Mouse (Mus musculus) layer of hippocampus, adult 9-11 months (tissue): ENCODE measurements at regions not wholly inside any gene's neighbourhood (a gene's known extent, or its start where the extent isn't known, plus 50 kb on each side); places are given as distances from the start of the nearest gene placed in this dataset.

Experiments used
- DNase-seq: peaks from one replicate; pipeline ENCODE4 v3.0.0; 2022

DNA sequence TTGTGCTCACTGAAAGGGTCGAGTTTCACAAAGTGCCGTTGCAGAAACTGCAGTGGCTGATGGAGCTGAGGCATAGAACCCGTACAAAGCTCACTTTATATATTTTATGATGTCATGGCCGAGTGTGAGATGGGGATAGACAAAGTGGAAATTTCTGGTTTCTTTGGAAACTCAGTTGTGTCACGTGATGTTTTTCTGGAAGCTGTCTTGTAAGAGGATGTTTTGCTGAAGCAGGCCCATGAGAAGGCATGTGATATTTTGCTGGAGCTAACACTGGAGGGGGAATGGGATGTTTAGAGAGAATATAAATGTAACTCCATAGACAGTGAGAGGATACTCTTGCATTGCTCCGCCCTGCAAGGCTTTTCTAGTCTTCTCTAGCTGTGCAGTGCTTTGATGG lies 311.7 kb downstream of the Tmem132b start:
- no peak for DNase-seq

DNA sequence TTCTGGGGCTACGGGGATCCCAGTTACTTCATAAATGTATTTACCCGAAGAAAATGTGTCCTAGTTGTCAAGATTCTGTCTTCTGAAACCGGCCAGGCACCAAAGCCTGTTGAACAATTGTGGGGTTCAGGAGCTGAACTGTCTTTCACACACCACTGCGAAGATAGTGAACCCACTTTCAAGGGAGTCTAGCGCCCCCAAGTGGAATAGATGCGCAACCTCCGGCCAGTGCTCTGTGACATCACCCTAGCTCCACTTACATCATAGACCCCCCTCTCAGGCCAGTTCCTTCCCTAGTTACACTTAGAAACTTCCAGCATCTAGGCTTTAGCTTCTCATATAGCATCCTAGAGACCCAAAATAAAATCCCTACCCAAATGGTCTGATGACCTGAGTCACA lies 318.1 kb downstream of the Tmem132b start:
- no peak for DNase-seq

DNA sequence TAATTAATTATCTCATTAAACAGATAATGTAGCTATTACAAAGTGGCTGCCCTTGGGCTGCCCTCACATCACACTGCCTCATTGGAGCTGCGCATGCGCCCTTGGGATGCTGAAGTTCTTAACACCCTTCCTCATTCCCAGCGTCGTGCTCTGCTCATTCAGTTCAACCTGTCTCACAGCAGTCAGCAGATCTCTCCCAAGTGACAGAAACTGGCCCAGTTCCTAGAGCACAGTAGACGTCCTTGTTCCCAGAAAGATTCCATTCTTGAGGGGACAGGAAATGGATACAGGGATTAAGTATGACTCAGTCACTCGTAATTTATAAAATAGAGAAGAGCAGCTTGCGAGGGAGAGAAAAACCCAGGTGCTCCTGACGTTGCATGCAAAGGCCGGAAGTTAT lies 344.7 kb downstream of the Tmem132b start:
- no peak for DNase-seq

DNA sequence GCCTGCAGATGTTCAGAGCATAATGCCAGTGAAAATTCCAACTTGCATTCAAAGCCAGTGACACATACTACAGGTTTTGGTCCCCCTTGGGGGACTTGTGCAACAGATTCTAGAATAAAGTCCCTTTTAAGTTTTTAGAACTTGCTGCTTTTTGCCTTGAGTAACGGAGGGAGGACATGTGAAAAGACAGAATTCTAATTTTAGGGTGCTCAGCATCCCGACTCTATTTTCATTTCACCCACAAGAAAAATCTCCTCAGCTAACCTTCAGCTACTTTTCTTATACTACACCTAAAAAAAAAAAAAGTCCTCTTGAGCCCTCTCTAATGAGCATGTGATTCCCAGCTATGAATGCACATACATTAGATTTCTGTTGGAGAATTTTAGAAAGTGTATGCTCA lies 357.3 kb downstream of the Tmem132b start:
- no peak for DNase-seq

DNA sequence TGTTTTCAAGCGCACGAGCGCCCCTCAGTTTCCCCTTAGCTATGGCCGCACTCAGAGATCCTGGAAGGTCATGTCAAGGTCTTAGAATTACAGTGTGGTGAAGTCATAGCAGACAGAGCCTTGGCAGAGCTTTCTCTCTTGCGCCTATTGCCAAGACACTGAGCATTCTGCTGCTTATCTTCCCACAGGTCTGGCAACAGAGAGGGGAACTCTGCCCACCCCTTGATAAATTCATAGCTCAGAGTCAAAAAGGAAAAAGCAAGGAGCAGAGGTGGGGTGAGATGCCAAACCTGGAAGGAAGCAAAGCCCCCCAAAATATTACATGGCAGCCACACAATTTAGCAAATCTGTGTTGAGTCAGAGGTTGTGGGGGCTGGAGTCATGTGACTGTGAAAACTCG lies 362.3 kb downstream of the Tmem132b start:
- DNase-seq: no peak

DNA sequence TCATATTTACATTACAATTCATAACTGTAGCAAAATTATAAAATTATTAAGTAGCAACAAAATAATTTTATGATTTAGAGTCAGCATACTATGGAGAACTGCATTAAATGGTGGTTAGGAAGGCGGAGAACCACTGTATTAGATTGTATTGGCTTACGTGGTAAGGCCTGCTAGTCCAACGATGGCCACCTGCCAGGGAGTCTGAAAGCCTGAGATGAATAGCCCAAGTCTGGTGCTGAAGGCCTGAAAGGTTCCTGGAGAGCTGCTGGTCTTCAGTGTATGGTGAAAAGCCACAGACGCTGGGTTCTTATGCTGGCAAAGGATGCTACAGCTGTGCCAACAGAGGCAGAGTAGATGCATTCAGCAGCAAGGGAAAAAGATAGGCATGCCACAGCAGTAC lies 370.5 kb downstream of the Tmem132b start:
- DNase-seq: no peak

DNA sequence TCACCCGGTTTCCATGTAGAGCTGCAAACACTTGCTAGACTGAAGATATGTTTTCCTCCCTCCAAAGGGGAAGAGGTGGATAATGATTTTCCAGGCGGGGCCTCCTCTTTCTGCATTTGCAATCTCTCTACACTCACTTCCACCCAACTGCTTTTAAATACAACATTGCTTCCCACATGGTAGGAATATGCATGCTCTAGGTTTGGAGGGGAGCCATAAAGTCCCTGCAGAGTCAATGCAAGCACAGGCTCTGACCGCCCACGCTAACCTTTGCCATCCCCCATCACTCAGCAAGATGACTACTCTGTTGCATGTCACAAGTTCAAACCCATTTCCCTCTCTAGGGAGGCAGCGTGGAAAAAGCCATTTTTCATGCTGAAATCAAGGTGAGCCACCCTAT lies 372.9 kb downstream of the Tmem132b start:
- DNase-seq: peak; percentile 13

DNA sequence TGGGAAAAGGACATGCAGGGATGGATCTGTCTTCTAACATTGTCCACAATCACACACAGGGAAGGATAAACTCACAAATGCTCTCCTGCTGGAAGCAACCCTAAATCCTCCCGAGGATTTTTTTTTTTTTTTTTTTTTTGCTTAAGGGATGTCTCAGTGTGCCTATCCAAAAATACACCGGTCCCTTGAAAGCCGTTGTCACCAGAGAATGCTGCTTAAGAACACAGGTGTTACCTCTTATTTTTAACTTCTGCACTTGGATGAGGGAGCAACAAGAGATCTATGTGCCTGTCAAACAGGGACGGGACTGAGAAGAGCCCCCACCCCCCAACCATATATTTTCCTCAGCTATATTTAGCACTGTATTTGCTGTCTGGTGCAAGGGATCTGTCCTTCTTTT lies 375.8 kb downstream of the Tmem132b start:
- no peak for DNase-seq

DNA sequence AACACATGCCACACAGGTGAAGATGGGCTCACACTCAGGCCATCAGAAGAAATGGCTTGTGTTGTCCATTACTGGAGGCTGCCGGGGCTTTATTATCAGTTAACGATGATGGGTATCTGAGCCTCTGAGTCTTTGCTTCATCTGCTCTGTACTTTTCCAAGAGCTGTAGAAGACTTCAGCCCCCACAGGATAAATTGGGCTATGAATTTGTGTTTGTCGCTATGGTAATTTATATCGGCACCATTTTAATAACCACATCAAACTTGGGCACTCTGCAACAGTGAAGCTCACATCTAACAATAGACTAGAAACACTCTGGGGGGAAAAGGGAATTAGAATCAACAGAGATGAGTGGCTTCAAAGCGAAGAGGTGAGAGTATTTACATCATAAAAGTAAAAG lies 376.3 kb downstream of the Tmem132b start:
- DNase-seq: peak; percentile 21

DNA sequence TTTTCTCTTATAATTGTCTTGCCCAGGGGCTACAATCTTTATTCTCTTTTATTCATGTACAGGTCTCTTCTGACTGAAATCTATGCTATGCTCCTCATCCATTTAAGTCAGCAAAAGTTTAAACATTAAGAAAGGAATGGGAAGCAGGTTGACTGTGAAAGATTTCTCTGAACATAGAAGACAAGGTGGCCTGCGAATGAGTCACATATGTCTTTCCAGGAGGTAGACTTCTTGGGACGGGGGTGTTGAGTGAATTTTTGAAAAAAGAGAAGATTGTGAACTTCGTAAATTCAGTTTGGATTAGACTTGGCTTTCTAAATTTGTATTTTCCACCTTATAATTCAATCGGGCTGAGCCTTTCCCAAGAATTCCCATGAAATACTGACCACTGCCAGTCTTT lies 384.3 kb downstream of the Tmem132b start:
- DNase-seq: no peak

DNA sequence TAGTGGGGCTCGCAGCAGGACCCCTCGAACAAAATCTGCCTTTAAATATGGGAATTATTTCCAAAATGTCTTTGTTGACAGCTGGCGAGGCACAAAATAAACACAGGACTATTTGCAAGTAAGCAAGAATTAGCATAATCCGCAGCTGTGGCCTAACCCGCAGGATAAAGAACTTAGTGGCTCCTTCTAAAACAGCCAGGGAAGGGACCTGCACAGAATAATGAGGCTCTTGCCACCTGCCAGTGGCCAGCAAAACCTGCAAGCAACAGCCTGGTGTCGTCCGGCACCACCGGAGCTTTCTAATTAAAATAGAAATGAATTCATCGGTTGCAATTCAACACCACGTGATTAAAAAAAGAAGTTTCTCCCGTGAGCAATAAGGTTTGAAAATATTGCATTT lies 389.4 kb downstream of the Tmem132b start:
- no peak for DNase-seq

DNA sequence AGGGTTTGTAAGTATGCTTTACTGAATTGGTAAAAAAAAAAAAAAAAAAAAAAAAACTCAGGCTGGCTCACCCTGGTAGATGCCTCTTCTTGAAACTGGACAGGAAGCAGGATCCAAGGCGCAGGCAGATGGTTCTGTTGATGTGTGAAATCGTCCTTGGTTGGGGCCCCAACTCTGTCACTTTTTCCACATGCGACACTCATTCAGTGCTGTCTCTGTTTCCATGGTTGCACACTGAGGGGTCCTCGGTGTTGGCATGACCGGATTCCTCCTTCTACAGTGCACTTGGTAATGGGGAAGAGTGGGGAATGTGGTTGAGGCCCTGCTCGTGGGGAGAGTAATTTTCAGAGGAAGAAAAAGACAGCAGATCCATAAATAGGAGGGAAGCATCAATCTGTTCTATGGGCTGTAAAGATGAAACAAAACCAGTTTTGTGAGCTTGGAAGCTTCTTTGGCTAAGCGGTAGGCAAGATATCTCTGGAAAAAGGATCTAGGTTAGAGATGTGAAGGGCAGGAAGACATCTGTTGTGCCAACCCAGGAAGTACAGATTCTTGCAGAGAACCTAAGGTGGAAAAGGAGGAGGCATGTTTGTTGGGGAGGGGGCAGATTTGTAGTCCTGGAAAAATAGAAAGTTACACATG lies 394.4 kb downstream of the Tmem132b start:
- no peak for DNase-seq

DNA sequence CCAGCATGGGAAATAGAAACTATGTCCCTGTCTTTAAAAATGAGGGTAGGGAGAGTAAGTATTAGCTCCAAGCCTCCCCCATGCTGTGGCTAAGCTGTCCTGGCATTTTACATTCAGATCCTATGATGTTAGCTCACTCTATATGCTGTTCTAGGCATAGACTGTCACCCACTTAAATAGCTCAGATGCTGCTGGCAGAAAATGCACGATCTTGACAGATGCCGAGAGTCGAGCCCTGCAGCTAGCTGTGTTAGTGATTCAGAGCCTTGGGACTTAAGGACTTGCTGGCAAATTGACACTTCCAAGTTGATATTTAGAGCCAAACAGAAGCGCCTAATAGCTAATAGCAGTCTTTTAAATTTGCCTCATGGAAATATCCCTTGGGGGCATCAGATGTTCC lies 399.9 kb downstream of the Tmem132b start:
- peak; percentile 31 for DNase-seq

DNA sequence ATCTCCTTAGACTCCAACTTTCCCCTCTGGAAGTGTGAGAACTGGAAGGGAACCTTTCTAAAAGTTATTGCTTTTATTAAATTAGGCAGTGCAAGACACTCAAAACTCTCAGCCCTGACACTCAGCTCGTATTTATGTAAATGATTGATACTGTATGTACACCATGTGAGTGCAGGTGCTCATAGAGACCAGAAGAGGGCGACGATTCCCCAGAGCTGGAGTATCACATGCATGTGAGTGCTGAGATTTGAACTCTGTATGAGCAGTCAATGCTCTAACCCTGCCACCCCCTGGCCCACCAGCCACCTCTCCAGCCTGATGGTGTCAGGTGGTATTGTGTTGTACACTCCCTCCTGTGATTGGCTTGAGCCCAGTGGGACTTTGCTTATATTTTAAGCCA lies 407.8 kb downstream of the Tmem132b start:
- DNase-seq: no peak

DNA sequence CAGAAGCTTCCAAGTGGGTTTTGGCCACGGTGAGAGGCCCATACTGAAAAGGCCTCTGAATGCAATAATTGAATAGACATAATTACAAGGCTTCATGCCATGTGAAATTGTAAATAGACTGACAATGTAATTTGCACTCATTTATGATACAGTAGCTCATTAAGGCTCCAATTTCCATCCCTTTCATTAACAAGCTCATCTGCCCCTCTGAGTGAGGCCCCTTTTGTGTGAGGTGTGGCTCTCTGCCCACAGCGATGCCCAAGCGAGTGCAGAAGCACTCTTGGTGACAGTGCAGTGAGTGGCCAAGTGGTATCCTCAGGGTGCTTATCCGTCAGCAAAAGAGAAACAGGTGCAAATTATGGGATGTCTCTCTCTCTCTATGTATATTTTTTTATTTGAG lies 415.2 kb downstream of the Tmem132b start:
- no peak for DNase-seq

DNA sequence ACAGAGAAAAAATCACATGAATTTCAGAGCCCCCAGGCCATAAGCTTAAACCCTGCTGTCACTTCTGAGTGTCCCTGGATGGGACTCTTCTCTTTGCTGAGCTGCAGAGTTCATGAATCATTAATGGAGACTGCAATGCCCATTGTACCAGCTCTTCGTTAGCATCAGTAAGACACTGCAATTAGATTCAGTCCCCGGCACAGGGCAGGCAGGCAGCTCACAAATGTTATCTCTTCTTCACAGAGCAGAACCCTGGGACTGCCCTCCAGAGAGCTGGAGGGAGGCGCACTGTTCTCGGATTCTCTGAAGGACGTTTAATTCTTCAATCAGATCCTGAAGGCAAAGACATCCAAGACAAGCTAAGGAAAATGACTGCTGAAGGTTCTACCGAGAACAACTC lies 420.1 kb downstream of the Tmem132b start:
- no peak for DNase-seq

DNA sequence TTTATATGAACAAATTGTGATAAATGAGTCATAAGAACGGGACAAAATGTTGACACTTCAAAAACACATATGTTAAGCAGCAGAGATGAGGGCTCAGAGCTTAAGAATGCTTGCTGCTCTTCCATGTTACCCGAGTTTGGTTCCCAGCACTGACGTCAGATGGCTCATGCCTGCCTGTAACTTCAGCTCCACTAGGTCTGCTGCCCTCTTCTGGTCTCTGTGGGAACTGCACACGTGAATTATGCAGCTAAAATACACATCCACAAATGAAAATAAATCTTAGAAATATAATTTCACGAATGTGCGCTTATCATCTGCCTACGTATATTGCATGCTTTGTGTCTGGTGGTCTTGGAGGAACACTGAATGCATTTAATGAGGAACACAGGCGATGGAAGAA lies 432.5 kb downstream of the Tmem132b start:
- DNase-seq: no peak

DNA sequence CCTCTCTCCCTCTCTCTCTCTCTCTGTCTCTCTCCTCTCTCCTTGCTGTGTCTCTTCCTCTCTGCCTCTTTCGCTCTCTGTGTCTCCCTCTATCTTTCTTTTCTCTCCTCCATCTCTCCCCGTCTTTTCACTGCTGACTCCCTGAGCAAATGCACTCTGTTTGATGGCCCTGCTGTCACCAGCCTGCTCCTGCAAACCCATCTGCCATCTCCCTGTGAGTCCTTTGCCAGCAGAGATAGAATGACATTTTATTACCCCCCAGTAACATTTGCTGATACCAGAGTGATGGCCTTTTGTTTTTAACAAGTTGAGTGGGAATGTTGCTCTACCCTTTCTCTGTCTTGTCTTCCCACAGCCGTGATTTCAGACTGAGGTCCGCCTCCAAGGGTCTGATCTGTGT lies 436.6 kb downstream of the Tmem132b start:
- peak; percentile 56 for DNase-seq

DNA sequence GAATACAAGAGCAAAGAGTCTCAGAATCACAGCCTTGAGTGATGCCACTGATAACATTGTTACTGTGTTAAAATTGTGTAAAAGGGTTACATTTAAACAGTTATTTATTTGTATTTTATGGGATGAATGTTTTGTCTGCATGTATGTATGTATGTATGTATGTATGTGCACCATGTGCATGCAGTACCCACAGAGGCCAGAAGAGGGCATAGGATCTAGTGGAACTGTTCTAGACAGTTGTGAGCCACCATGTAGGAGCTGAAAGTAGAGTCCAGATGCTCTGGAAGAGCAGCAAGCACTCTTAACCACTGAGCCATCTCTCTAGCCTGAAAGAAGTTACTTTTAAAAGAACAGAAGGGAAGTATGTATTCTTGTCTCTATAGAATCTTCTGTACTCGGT lies 442.5 kb downstream of the Tmem132b start:
- DNase-seq: no peak

DNA sequence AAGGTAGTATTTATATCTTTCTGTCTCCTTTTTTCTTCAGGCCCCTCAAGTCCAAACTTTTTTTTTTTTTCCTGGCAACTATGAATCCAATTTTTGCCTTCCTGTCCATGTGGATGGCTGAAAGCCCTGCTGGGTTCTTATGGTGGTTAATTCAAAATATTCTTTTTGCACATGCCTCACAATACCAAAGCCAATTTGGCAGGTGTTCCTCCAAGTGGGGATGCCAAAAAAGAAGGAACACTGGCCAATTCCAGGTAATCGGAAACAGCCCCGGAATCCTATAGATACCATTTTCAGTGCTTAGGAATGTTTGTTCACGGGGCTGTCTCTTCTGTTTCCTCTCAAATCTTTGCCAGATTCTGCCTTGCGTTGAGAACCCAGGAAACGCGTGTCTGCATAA lies 448.2 kb downstream of the Tmem132b start:
- DNase-seq: no peak

DNA sequence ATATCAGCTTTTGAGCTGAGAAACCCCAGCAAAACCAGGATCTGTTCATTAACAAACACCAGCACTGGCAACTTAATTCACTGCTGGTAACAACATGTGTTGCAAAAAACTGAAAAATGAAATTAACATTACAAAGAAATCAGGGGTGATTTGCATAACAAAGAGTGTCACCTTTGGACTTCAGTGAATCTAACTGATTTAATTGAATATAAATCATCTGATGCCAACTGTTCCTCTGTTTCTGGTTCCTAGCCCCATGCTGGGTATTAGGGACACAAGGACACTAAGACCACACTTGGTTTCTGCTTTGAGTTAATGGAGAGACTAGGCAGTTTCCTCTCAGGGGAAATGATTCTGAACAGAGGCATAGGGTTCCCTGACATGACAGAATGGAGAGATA lies 453.8 kb downstream of the Tmem132b start:
- DNase-seq: no peak

DNA sequence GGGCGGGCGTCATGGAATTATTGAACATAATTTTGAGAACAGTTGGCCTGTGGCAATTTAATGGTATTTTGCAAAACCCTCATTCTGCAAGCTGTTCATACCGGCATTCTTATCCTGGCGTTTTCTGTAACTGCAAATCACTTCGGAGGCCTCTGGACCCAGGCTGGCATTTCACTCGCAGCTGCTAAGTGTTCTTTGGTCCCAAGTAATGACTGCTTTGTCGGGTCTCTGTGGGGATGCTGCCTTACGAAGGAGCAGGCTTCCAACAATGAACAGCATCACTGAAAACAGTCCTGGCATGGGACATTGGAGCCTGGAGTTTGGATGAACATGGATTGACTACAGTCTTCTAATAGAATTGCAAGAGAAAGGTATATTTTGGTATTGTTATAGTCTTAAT lies 465.6 kb downstream of the Tmem132b start:
- DNase-seq: peak; percentile 14

DNA sequence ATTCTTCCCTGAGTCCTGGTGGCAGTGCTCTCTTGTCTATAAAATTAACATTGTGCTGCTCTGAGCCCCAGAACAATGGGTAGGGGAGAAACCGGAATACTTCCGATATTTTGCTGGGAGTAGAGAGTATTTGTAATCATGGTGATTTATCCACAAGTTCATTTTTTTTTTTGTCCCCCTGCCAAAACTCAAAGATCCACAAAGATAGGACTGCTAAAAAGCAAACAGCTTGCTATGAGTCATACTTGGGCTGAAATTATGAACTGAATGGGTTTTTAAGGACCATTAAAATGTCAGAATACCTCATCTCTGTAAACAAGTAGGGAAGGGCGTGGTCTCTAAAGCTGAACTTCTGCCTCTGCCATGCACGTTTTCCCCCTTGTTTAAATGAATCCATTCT lies 476.3 kb downstream of the Tmem132b start:
- peak; percentile 13 for DNase-seq

DNA sequence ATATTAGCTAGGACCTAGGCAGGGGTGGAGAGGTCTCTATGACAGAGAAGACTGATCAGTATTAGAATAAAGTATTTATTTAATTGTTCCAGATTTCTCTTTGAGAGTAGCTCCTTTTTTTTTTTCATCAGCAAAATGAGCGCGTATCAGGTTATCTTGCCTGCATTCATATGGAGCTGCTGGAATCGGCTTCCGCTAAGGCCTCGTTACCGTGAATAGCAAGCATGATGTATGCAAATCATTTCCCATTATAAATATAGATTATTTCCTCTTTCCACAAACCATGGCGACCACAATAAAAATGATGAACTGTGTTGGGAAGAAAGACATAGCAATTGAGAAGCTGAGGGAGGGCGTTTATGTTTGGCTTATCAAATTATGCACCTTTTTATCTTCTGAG lies 476.7 kb downstream of the Tmem132b start:
- no peak for DNase-seq

DNA sequence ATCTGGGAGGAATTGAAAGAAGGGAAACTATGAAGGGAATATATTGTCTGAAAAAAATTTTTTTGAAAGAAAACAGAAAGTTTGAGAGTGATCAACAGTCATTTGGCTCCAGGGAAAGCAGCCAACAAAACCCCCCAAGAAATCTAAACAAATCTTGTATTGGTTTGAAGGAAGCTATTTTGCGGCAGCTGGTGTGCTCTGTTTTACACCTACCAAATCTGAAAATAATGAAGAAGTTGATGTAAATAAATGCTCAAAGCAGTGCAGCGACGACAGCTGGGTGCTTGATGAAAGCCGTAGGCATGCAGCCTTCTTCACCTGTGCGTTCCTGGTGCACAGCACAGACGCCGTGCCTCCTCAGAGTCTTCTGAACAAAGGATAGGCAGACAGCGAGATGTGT lies 488.2 kb downstream of the Tmem132b start:
- no peak for DNase-seq

DNA sequence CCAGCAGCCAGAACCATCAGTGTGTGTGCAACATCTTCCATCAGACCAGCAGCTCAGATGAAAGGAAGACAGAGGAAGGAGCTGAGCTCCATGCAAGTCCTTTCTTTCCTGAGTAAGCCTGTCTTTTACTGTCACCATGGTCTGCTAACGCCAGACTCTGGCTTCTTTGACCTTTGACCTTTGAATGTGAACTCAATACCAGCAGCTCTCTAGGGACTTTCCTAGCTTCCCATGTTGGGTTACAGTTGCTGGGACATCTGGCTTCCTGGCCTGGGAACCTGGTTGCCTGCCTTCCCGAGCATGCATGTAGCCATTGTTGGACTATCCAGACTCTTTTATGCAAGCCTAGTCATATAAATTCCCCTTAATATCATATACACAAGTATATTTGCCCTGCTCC lies 492.3 kb downstream of the Tmem132b start:
- DNase-seq: no peak
